Mouse (Mus musculus) C2C12 (cell line): ENCODE results near the gene Col5a3.

ENCODE experiments used
- CEBPB ChIP-seq: IDR thresholded peaks from one replicate; pipeline ENCODE4 v1.6.1; 2011; ENCODE audit warnings: low read depth, mild to moderate bottlenecking, control low read depth, moderate library complexity
- CTCF ChIP-seq: IDR thresholded peaks from one replicate; pipeline ENCODE4 v1.5.1; 2011; ENCODE audit not compliant: control insufficient read depth, insufficient read depth, insufficient read length
- FOSL1 ChIP-seq: IDR thresholded peaks from one replicate; pipeline ENCODE4 v1.8.0; 2011; ENCODE audit warnings: mild to moderate bottlenecking, low read length; ENCODE audit not compliant: poor library complexity, insufficient read depth, severe bottlenecking
- MAX ChIP-seq: IDR thresholded peaks from one replicate; pipeline ENCODE4 v1.6.1; 2011; ENCODE audit warnings: mild to moderate bottlenecking, control low read depth
- MYOD1 ChIP-seq: IDR thresholded peaks from one replicate; pipeline ENCODE4 v1.6.1; 2011; ENCODE audit warnings: low read depth; ENCODE audit not compliant: control insufficient read depth, insufficient read length
- MYOG ChIP-seq: IDR thresholded peaks from one replicate; pipeline ENCODE4 v1.6.1; 2011; ENCODE audit not compliant: control insufficient read depth, insufficient read length; ENCODE audit errors: extremely low read depth
- USF1 ChIP-seq: IDR thresholded peaks from one replicate; pipeline ENCODE4 v1.6.1; 2011; ENCODE audit warnings: low read depth, mild to moderate bottlenecking, control low read depth, moderate library complexity

DNA sequence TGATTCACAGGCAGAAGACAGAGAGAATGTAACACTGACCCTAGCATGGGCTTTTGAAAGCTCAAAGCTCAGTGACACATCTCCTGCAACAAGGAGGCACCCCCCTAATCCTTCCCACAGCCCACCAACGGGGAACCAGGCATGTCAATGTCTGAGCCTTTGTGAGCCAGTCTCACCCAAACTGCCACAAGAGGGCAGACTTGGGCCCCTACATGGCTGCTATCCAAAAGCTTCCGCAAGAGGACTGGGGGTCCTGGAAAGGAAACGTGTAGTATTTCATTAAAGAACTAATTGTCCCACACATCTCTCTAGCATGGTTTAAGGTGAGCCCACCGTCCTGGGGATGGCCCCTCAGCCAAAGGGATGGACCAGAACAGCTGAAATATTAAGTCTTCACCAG lies 47.0 kb upstream of the Col5a3 start:
- TF ChIP-seq CTCF: no peak
- TF ChIP-seq USF1: no peak
- no peak for TF ChIP-seq MAX
- TF ChIP-seq MYOG: no peak
- TF ChIP-seq FOSL1: no peak
- TF ChIP-seq CEBPB: no peak
- no peak for TF ChIP-seq MYOD1
